Mouse (Mus musculus) retina, postnatal 7 days (tissue): Measurements from ENCODE around the gene Btg3.
A peak's percentile ranks its signal among the peaks of the same experiment; 100 is the strongest.
"Not testable (repeated sequence)": the region's sequence is repeated elsewhere in the genome, so short reads cannot be mapped to it uniquely, and the experiment has no call there.

ENCODE experiments used
- DNase-seq: peaks from one replicate; pipeline ENCODE4 v3.0.0-alpha.2; 2012; ENCODE audit warnings: low read depth, low spot score

The Btg3 gene

GRCm38 (mm10) chr16:78376745-78377570 is at the start of gene Btg3:
Btg3 (minus strand) TSS chr16:78377192.
- DNase-seq = peak; percentile 88

GRCm38 (mm10) chr16:78417733-78418132 is 40.7 kb upstream of the Btg3 start:
- DNase-seq = no peak

DNA sequence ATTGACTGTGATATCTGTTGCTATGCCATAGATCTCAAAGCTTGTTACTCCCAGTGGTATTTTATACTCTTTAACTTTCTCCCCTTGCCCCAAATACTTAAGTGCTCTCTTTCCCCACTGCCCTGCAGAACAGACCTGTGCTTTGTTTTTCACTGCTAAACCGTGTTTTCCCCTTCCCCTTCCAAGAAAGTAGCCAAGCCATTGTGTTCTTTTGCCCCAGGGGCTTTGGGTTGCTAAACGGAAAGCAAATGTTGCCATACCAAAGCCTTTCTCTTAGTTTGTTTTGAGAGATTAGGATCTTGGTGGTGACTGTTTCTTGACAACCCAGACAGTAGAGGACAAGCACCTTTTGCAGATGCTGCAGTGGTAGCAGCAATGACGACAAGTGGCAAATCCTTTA is 39.5 kb upstream of the Btg3 start:
- no peak for DNase-seq

GRCm38 (mm10) chr16:78409991-78410390 is 33.0 kb upstream of the Btg3 start:
- no peak for DNase-seq

- no peak for DNase-seq
These were observed 30.9 kb upstream of the Btg3 start for GRCm38 (mm10) chr16:78407855-78408254.

GRCm38 (mm10) chr16:78406657-78407056 is 29.7 kb upstream of the Btg3 start:
- DNase-seq = no peak

DNA sequence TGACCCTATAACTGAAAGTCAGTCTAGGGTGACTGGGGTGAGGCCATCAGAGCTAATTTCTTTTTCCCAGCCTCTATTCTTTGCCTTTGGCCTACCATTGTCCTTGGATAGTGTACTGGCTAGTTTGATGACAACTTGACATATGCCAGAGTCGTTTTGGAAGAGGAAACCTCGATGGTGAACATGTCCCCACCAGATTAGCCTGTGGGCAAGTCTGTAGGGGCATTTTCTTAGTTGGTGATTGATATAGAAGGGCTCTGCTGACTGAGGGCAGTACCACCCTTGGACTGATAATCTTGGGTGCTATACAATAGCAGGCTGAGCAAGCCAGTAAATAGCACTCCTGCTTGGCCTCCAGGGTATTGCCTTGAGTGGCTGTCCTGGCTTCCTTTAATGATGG is 25.3 kb upstream of the Btg3 start:
- no peak for DNase-seq

DNA sequence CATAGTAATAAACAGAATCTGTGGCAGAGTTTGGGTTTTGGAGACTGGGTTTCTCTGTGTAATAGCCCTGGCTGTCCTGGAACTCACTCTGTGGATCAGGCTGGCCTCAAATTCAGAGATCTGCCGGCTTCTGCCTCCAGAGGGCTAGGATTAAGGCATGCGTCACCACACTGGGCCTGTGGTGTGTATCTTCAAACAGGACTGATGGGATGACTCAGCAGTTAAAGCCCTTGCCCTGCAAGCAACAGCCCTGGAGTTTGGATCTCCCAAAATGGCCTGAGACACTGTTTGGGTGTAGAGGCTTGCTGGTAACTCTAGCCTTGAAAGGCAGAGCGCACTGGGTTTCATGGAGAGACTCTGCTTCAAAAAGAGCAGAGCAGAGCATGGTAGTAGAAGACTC is 22.4 kb upstream of the Btg3 start:
- DNase-seq = no peak

- no peak for DNase-seq
These were observed 21.7 kb upstream of the Btg3 start for GRCm38 (mm10) chr16:78398734-78399133.

DNA sequence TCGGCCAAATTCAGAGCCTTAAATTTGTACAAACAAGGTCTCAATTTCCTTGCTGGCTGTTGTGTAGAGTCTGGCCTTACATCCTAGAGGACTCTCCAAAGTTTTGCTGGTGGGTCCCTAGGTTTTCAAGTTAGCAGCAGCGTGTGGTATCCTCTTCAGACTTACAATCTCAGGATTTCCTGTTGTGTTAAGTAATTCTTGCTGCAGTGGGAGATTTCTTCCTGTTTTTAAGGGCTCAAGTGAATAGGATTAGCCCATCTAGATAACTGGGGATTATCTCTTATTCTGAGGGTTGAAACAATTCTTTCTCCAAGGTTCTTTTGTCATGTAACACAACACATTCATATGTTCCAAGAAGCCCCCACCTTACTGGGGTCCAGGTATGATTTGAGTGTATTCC is 14.4 kb upstream of the Btg3 start:
- DNase-seq = no peak

- no peak for DNase-seq
These were observed 13.0 kb upstream of the Btg3 start for GRCm38 (mm10) chr16:78389986-78390385.

GRCm38 (mm10) chr16:78389122-78389521 is 12.1 kb upstream of the Btg3 start:
- DNase-seq = no peak

DNA sequence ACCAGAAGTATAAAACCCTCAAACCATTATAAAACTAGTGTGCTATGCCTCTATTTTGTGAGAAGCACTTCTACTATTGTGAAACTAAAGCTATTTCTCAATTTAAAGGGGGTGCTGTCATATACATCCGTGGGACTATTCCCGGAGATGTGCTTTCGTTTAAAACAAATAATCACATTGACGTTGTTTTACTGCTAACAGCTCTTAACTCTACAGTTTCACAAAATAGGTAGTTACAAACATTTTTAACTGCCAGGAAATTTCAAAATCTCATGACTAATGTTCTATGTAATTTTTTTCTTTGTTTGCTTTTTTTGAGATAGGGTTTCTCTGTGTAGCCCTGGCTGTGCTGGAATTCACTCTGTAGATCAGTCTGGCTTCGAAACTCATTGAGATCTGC is 1.5 kb upstream of the Btg3 start:
- no peak for DNase-seq

GRCm38 (mm10) chr16:78375821-78376691 is 936 bp downstream of the Btg3 start:
- no peak for DNase-seq

GRCm38 (mm10) chr16:78375222-78375621 is 1.8 kb downstream of the Btg3 start:
- no peak for DNase-seq

DNA sequence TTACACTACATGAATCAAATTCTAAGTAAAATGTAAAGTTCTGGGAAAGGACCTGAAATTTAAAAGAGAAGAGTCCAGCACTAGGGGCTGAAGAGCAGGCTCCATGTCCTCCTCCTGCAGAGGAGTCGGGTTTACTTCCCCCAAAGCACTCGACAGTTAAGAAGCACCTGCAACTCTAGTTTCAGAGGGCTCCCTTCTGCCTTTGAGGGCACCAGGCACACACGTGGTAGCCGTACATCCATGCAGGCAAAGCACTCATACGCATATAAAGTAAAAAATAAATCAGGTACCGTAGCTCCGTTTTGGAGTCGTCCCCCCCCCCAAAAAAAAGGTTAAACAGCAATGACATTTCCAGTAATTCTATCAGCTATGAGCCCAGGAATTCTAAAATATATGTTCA is 3.2 kb downstream of the Btg3 start:
- no peak for DNase-seq

DNA sequence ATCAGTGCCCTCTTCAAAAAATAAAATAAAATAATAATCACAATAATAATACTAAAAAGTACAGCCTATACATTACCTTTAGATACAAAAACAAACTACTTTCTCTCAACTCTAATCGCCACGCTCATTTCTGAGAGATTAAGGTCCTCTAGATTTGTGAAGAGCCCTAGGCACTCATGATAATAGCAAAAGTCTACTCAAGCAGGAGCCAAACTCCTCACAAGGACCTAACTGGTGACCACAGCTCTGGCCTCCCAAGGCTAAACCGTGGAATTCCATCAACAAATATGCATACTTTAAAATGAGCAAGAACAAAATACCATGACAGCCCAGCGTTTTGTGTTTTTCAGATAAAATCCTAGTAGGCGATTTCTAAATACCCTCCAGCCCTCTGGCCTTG is 4.2 kb downstream of the Btg3 start:
- DNase-seq = no peak

DNA sequence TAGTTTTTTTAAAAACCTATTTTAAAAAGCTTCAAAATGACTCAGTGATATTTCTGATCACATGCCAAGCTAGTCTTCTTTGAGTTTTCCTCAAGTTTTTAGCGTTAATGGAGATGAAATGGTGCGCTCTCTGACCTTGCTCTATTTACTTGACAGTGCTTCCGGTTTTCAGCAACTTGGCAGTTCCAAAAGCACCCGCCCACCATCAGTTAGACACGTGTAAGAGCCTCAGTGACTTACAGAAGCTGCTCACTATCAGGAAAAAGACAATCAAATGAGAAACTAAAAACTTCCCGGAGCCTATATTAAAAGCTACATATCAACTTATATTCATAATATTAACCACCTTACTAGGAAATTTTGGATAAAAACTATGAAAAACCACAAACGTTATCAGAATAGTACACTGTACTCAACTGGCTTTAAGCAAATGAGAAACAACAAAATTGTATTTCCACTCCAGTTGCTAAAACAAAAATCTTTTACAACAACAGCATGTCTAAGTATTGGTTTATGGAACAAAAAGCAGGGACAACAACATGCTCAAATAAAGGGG is 5.4 kb downstream of the Btg3 start:
- no peak for DNase-seq

DNA sequence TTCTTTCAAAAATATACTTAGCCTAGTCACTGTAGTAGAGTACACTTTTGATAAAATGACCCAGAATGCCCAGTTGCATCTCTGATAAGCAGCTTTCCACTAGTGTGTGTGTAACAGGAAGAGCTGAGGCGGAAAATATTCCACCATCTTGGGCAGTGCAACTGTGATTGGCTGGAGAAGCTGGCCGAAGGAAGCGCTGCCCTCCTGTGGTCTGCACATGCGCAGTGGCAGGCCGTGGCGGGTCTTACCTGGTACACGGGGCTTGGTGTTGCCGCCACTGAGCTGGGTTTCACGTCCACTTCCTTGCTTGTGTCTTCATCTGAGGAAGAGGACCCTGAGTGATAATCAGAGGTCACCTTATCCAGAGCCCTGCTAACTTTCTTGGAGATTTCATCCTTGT is 12.4 kb downstream of the Btg3 start:
- not testable (repeated sequence) for DNase-seq

- DNase-seq = no peak
These were observed 15.5 kb downstream of the Btg3 start for GRCm38 (mm10) chr16:78361466-78361865.

- DNase-seq = no peak
These were observed 19.2 kb downstream of the Btg3 start for GRCm38 (mm10) chr16:78357757-78358156.

- DNase-seq = no peak
These were observed 29.6 kb downstream of the Btg3 start for GRCm38 (mm10) chr16:78347328-78347926.
